Mouse (Mus musculus) lung, postnatal 25 days (tissue): ENCODE measurements around the gene Sec24d.

Experiments used
- DNase-seq: peaks from one replicate; pipeline ENCODE4 v3.0.0; 2022; ENCODE audit warnings: low spot score

Sec24d gene

DNA sequence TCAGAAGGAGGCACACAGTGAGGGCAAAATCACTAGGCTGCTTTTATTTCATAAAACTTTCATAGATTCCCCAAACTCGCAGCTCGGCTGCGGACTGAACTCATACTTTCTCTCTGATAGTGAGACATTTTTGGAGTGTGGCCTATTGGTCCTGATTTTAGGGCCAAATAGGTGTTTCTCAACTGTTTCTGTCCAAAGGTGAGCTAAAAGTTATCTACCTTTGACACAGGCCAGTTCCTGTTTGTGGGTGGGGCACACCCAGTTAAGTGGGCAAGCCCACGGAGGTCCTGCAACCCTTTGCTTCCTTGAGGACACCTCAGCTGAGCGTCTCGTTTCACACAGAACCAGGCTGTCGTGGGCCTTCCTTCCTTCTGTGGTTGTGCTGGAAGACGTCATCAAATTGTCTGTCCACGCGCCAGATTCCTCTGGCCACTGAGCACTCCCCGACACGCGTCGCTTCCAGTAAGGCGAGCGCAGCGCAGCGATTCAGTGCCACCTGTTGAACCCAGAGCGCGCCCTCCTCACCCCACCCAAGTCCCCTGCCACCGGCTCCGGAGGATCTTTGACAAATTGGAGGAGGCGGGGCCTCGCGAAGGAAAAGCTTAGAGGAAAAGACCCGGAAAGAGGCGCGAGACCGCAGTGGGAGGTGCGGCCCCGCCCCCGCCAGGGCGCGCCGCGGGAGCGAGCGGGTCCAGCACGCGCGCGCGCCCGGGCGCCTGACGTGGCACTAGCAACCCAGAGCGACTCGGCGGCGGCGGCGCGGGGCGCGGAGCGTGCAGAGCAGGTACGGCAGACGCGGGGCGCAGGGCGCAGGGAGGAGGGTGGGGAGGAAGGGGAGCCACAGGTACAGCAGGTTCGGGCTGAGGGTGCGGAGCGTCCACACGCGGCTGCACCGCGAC lies at the start of gene Sec24d:
Gene Sec24d (plus strand): TSS at position 703 of the 899 bp plus-strand sequence.
- DNase-seq: peak; percentile 81

DNA sequence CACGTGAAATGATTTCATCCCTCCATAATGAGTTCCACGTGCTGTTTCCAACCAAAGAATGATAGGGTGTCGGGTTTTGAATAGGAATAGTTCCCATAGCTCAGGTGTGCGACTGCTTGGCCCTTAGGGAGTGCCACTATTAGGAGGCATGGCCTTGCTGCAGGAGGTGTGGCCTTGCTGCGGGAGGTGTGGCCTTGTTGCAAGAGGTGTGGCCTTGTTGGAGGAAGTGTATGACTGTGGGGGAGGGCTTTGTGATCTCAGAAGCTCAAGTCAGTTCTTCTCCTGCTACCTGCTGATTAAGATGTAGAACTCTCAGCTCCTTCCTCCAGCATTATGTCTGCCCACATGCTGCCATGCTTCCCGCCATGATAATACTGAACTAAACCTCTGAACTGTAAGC lies 48.6 kb upstream of the Sec24d start:
- DNase-seq: no peak

DNA sequence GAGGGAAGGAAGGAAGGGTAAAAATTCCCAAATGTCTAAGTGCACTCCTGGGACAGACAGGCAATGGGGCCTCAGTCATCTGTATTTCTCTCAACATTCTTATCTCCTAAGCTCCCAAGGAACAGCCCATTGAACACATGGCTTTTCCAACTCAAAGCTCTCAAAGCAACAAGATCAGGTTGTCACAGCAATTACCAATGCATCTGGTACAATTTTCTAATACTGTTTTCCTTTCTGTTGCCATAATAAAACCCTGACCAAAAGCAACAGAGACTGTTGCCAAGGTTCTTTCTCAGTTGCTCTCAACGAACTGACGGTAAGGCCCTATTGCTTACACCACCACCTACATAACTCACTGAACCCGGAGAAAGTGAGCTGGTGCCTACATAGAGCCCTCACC lies 40.0 kb upstream of the Sec24d start:
- DNase-seq: no peak

DNA sequence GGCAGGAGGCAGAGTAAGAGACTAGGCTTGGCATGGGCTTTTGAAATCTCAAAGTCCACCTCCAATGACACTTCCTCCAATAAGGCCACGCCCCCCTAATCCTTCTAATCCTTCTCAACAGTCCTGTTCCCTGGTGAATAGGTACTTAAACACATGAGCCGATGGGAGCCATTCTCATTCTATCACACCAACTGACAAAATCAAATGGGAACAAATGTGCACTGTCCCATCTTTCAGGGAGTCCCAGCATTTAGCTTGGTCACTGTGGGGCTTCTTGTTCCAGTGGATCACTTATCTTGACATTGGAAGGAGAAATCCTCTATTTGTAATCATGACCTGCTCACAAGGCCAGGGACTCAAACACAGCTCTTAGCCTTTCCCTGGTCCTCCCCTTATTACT lies 35.6 kb upstream of the Sec24d start:
- no peak for DNase-seq

DNA sequence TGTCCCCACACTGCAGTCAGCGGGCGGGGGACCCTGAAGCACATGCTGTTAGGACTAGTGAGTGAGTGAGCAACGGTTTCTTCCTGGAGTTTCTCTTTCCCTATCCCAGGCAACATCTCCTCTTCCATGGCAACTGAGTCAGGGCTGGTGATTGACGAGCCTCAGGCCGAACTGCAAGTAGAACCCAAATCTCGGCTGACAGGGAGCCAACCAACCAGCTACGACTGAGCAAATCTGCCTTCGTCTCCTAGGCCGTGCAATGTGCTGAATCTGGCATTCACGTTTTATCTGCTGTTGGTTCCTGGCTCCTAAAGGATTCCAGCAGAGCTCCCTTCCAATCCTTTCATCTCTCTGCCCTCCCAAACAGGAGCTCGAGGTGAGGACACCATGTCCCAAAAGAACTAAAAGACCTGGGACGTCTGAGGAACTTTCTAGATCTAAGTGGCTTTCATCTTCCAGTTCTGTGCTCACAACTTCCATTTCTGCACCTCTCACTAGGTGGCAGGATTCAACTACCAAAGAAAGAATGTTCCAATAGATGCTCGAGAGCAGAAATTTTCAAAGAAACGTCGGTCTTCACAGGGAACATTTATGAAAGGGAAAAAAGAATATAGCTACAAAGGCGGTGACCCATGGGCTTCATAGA lies 32.9 kb upstream of the Sec24d start:
- DNase-seq: peak; percentile 51

DNA sequence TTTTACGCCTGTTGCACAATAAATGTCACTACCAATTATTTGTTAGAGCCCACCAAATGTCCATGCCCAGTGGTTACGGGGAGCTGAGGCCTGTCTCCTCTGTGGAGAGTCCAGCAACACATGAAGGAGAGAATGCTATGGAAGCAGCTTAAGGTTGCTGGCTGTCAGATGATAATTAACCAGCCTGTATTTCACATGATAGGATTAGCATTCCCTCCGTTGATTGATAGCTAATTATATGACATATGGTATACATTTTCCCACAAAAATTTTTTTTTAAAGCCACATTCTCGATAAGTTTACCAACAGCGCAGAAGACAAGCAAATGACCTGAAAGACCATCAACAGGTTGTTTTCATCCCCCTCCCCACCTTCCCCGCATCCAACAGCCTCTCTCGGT lies 31.8 kb upstream of the Sec24d start:
- DNase-seq: no peak

DNA sequence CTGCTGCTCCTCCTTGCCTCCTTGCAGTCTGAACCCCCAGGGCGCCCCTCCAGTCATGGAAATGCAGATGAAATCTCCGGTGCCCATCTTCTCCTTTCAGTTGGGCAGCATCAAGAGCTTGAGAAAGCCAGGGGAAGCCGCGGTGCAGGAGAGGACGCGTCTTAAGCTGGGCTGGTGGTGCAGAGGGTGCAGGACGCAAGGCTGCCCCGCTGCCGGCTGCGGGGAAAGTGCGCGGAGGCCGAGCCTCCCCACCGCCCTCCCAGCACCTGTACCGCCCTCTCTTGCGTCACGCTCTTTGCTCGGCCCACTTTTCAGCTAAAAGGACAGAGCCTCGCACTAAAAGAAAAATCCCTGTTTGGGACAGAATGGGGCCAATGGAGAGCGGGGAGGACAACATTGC lies 31.3 kb upstream of the Sec24d start, which contains the start of gene Synpo2:
Gene Synpo2 (minus strand): TSS at position 229 of the 400 bp plus-strand sequence.
- DNase-seq: peak; percentile 57

DNA sequence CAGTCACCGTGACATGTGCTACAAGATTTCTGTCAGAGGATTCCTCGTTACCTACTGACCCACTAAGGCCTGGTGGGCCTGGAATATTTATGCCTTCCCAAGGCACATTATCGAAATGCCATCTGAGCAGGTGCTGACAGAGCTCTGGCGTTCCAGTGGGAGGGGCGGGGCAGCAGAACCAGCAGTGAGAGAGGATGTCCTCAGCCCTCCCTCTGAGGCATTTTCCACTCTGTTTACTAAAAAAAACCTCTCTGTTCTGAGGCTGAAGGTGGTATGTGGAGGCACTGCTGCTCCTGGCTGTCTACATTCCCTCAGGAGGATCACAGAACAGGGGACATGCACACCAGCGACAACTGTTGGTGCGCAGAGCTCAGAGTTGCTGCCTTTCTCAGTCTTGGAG lies 30.2 kb upstream of the Sec24d start:
- DNase-seq: no peak

DNA sequence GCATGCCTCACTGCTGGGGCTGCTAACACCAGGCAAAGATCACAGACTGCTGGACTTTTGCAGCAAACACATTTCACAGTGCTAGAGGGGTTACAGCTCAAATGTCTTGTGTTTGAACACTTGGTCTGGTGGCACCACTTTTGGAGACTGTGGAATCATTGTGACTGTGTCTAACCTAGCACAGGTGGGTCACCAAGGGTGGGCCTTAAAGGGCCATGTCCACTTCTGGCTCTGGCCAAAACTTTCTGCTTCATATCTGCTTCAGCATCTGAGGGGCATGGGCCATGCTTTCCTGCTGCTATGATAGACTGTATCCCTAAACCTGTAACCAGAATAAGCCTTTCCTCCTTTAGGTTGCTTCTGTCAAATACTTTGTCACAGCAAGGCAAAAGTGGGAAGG lies 29.8 kb upstream of the Sec24d start:
- DNase-seq: no peak

DNA sequence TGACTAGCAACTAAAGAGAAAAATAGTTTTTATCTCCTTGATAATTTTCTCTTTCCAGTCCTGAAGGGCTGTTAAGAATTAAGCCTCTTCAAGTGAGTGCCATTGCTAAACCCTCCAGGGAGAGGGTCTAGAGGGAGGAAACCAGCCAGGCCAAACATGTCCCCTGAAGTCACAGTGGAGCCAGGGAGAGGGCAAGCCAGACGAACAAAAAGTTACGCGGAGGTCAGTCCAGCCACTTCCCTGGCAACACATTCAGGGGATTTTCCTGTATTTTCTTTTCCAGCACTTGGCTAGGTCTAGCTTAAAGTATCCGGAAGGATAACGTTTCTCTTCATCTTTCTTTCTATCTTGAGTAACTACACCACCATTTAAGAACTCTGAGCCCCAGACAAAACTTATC lies 22.9 kb upstream of the Sec24d start:
- peak; percentile 32 for DNase-seq

DNA sequence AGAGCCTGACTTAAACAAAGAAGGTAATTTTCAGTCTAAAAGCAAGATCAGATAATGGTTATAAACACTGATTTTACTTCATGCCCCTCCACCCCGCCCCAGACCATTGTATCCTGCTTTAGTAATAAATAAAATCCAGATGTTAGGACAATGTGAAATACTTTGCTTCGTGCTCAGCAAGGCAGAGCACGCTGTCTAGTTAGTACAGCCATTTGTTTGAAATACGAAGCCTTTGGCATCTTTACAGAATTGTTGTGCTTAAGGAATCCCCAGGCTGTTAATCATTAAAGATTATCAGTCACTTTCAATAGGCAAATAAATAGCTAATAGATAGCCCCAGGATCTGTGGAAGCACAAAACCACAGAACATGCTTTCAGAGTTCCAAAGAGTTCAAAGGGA lies 21.6 kb upstream of the Sec24d start:
- DNase-seq: no peak

DNA sequence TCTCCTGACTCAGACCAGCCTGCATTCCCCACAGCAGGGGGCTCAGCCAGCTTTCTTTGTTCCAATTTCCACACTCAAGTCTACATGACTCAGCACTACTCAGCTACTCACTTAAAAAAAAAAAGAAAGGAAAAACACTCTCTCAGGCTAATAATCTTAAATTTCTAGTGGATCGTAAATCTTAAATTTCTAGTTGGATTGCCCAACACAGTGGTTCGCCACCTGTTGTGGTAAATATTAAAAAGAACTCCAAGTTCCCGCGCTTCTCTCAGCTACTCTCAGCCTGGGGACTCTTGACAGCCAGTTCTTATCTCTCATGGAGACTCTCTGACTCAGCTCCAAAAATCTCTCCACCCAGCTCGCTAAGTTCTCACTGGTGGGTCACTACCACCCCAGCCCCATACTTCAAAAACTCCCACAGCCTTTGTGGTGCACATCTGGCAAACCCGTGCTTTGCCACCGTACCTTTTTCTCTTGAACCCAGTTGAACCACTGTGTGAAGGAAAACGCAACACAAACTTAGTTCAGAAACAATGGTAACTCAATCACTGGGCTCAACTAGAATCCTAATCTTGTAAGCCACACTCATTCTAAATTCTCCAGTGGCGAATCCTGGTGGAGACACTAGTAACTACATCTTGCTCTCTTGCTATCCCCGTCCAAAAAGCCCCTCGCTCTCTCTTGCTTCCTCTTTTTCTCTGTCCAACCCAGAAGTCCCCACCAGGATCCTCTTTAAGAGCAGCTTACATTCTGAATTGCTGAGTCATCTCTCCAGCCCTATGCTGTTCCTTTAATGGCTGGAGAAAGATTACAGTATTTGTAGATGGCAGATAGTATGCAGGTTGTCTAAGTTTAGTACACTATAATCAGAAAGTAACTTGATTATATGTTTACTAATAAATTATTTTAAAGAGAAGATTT lies 10.8 kb upstream of the Sec24d start:
- no peak for DNase-seq

DNA sequence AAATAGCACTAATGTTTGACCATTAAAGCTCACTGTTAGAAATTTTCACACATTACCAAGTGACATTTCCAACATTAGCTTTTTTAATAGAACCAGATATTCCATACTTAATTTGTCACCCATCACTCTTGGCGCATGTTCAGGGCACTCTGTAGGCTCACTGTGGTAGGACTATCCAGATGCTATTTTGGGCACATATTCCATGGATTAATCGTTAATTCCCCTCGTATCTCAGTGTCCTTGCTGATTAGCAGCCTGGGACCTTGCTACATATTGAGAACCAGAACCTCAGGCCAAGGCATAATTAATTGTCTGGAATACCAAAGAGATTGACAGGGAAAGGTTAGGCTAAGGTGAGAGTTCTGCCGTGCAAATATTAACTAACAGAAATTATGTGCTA lies 8.5 kb upstream of the Sec24d start:
- no peak for DNase-seq

DNA sequence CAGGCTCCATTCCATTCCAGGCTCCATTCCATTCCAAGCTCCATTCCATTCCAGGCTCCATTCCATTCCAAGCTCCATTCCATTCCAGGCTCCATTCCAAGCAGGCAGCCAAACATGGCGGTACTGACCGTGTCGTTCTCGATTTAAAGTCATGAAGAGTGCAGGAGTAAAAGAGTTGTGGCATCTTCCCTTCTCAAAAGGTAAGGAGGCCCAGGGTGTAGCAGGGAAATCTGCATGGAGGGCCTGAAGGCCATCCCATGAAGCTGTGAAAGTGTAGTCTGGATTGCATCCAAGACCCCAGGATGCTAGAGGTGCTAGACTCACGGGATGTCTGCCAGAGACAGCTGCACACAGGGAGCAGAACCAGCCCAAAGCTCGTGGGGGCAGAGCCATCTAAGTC lies 2.5 kb upstream of the Sec24d start:
- DNase-seq: no peak

DNA sequence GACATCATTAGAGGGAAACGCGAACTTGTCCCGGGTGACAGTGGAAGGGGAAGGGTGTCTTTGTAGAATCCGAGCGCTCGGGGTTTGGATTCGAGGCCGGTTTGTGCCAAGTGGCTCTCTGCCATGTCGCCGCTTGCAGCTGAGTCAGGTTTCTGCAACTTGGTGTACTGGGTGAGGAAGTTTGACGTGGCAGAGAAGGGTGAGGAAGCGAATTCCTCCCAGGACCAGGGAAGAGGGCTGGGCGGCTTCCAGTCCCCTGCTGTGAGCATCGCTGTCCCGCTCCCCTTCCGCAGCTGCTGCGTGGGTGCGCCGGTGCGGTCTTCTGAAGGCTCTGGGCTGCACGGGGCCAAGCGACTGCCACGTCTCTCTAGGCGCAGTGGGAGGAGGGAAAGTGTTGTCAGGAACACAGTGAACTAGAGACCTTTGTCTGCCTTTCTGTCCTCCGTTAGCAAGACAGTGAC lies 516 bp downstream of the Sec24d start:
- DNase-seq: peak; percentile 63

DNA sequence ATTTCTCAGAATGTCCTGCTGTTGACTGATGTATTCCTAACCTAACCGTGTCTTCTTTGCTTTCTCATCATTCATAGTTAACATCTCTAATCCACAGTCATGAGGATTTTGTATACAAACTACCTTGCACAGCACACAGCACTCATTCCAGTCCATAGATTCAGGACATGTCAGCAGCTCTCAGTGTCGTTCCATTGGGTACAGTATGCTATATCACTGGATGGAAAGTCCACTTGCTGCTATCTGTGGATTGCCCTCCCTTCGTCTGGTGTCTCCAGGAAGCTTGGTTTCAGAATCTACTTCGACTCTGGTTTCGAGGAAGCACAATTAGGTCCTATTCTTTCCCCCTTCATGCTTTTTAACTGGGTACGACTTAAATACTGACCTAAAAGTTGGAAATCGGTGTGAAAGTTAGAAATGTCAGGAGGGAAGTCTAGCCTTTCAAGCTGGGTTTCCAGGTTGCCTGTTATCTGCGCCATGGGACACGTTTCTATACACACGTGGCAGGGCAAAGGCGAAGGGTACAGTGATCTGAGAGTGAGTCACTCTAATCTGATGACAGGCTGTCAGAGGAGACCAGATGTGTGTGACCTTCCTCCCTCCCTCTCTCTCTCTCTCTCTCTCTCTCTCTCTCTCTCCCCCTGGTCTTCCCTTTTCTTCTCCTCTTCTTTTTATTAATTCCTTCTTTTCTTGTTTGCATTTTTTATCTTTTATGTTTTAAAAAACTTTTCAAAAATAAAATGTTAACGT lies 15.8 kb downstream of the Sec24d start:
- no peak for DNase-seq

DNA sequence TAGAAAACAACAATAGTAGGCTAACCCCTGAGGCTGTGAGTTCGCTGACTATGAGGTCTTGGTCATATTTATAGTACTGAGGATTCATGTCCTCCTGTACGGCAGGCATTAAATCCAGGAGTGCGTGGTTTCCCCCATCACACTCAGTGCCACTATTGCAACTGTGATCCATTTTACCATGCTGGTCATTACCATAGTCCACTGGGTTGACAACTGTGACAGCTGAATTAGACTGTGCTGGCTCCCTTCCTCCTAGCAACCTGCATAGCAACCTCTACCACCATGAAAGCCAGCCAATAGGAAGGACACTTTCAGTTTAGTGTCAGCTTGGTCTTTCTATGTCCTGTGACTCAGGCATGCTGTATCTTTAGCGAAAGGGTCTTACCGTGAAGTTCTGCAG lies 17.0 kb downstream of the Sec24d start:
- no peak for DNase-seq

DNA sequence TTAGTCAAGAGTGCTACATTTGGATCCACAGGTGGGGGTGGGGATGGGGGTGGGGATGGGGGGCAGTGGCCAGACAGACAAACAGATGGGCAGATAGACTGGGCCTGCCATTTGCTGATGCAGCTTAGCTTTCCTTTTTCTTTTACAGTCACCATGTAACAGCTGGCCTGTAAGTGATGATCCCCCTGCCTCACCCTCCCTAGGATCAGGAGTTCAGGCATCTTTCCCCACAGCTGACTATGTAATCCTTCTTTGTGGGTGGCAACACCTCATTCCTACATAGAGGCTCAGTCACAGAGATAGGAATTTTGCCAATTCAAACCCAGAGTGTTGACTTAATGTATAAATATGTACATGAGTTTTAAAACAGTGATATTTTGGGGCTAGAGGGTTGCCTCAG lies 18.4 kb downstream of the Sec24d start:
- DNase-seq: no peak

DNA sequence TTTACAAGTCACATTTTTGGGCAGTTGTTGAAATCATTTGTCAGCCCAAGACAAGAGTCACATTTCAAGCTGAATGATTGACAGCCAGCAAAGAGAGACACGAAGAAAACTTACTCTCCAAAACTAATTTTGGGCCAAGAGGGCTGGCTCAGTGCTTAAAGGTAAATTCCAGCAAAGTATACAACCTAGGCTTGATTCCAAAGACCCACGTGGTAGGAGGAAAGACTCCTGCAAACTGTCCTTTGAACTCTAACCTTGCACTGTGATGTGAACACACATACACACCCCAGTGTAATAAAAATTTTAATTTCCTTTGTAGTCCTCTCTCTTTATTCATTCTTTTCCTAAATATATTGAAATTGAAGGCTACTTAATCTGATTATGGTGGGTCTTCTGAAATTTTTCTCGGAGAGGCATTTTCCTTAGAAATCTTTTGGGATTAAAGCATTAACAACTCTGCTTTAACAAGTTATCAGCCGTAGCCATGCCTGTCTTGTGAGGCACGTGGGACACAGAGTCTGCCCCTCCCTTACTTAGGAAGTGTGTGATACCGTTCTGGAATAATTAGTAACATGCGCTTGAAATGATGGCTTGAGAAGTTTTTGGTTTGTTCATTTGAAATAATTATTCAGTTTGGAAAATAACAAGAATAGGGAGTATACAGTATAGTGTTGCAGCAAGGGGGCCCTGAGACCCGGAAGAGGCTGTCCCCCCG lies 21.8 kb downstream of the Sec24d start:
- no peak for DNase-seq

DNA sequence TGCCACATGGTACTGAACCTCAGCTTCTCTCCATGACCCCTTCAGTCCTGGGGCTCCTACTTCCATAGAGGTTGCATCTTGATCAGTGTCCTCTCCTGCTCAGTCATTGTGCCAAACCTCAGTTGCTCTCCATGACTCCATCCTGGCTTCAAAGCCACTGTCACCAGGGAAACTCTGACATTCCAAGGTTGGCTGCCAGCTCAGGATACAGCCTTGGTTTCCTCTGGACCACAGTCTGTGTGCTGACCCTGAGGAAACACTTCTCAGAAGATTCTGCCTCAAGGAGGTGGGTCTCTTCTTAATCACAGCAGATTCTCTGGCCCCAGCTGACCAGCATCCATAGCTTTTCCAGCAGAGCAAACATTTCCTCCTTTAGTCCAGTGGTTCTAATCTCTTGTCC lies 24.4 kb downstream of the Sec24d start:
- no peak for DNase-seq

DNA sequence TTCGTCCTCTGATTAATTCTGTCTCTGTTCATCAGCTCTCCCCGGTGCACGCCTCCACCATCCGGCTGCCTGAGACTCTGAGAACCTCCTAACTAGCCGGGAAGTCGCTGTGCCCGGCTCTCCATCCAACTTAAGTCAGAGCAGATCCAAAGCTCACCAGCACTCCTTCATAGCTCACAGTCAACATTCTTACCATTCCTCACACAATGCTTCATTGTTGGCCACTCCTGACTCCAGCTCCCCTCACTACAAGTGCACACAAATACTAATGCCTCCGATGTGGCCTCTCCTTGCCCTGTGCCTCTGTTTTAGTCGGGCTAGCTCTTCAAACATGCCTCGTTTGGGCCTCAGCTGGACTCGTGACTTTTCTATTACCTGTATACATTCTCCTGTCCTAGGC lies 29.4 kb downstream of the Sec24d start:
- peak; percentile 12 for DNase-seq
